Mouse (Mus musculus) cerebellum, adult 9-10 months (tissue): ENCODE measurements around the gene Unc13d.
A peak's percentile ranks its signal among the peaks of the same experiment; 100 is the strongest.

ENCODE experiments used
- DNase-seq: peaks from one replicate; pipeline ENCODE4 v3.0.0; 2022

Unc13d gene

GRCm38 (mm10) chr11:116043286-116043685 lies 34.5 kb downstream of the Unc13d start:
- DNase-seq: no peak

- no peak for DNase-seq
Observed at GRCm38 (mm10) chr11:116042372-116043138, 35.2 kb downstream of the Unc13d start.

GRCm38 (mm10) chr11:116041833-116042232 lies 35.9 kb downstream of the Unc13d start:
- DNase-seq: no peak

- DNase-seq: no peak
Observed at GRCm38 (mm10) chr11:116040593-116040992, 37.2 kb downstream of the Unc13d start.

- no peak for DNase-seq
Observed at GRCm38 (mm10) chr11:116037826-116038225, 39.9 kb downstream of the Unc13d start.

- no peak for DNase-seq
Observed at GRCm38 (mm10) chr11:116036671-116037070, 41.1 kb downstream of the Unc13d start.

GRCm38 (mm10) chr11:116034584-116034983 lies 43.2 kb downstream of the Unc13d start:
- DNase-seq: no peak

GRCm38 (mm10) chr11:116030898-116031845 lies 46.6 kb downstream of the Unc13d start:
- DNase-seq: no peak

GRCm38 (mm10) chr11:116030088-116030897 lies 47.5 kb downstream of the Unc13d start, which contains the start of gene Unk:
TSS of gene Unk (plus strand) at chr11:116030322.
- peak; percentile 100 for DNase-seq

- DNase-seq: peak; percentile 74
Observed at GRCm38 (mm10) chr11:116029086-116029865, 48.5 kb downstream of the Unc13d start.

- peak; percentile 52 for DNase-seq
Observed at GRCm38 (mm10) chr11:116028177-116028865, 49.4 kb downstream of the Unc13d start.

- peak; percentile 51 for DNase-seq
Observed at GRCm38 (mm10) chr11:116027756-116028155, 50.0 kb downstream of the Unc13d start, which contains the start of gene H3f3b. TSS of gene H3f3b (minus strand) at chr11:116027962.

- peak; percentile 70 for DNase-seq
Observed at GRCm38 (mm10) chr11:116025056-116025845, 52.5 kb downstream of the Unc13d start.

- DNase-seq: peak; percentile 99
Observed at GRCm38 (mm10) chr11:116024356-116024808, 53.4 kb downstream of the Unc13d start.

- peak; percentile 87 for DNase-seq
Observed at GRCm38 (mm10) chr11:116023771-116024355, 53.9 kb downstream of the Unc13d start.

- DNase-seq: peak; percentile 72
Observed at GRCm38 (mm10) chr11:116023074-116023770, 54.5 kb downstream of the Unc13d start.

GRCm38 (mm10) chr11:116022256-116022780 lies 55.4 kb downstream of the Unc13d start:
- DNase-seq: peak; percentile 68

- peak; percentile 43 for DNase-seq
Observed at GRCm38 (mm10) chr11:116021328-116022220, 56.2 kb downstream of the Unc13d start.
